Mouse (Mus musculus): ENCODE data around the gene Bcl2. TPM values are rescaled to one million over a fixed set of nuclear protein-coding genes. Genes with fewer than 3 reads are reported as not detected.

Bcl2 gene
- total RNA-seq, 2 experiments from 2014 or later = 5.2 to 6.8 TPM

- no peak for DNase-seq
Observed at GRCm38 (mm10) chr1:106586761-106587160, 127.3 kb downstream of the Bcl2 start.

GRCm38 (mm10) chr1:106585349-106585748 lies 128.7 kb downstream of the Bcl2 start:
- DNase-seq = no peak

DNA sequence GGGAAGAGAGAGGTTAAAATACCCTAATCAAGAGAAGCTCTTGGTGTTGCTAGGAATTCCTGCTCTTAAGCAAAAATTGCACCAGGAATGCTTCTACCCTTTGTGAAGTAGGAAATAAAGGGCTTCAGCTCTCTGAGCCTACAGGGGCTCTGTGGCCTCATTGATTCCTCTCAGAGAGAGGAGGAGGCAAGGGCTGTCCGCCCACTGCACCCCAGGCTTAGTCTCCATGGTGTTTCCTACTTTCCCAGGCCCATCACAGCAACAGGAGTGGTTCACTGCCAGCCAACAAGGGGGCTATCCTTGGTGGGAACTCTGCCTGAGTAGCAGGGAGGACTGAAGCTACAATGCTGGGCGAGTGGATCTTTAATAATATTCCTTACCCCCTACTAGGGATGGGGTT lies 129.2 kb downstream of the Bcl2 start:
- no peak for DNase-seq

- no peak for DNase-seq
Observed at GRCm38 (mm10) chr1:106584273-106584672, 129.8 kb downstream of the Bcl2 start.

- DNase-seq = peak; percentile 8 to 58
Observed at GRCm38 (mm10) chr1:106583245-106584241, 130.5 kb downstream of the Bcl2 start.

DNA sequence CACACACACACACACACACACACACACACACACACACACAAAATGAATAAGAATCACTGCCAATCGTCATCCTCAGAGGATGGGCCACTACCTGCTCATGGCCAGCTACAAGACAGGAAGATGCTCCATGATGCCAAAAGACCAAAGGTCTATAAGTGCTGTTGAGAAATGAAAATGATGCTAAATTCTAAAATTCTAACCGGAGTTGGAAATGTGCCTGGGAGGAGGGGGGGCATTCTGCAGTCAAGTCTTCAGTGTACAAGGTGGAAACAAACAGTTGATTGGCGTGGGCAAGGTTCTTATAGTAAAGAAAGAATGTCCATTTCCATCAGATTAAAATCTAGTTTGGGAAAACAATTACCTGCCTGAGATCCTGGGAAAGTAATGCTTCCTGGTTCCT lies 131.3 kb downstream of the Bcl2 start:
- no peak for DNase-seq

- DNase-seq = no peak
Observed at GRCm38 (mm10) chr1:106581812-106582211, 132.3 kb downstream of the Bcl2 start.

DNA sequence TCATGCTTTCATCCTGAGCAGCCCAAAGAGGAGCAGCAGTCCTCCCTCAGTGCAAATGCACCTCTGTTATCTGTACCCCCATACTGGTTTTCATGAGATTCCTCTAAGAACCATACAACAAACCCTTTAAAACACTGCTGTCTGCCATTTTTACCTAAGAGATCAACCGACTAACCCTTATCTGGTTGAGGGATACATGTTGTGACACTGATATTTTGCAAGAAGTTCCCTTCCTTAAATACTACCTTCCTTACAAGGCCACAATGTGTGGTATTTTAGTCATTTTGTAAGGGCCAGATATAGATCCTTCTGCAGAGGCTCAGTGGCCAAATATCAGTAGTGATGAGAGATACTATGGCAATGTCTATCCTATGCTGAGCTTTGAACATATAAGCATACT lies 134.3 kb downstream of the Bcl2 start:
- DNase-seq = no peak

GRCm38 (mm10) chr1:106572506-106572905 lies 141.6 kb downstream of the Bcl2 start:
- no peak for DNase-seq

DNA sequence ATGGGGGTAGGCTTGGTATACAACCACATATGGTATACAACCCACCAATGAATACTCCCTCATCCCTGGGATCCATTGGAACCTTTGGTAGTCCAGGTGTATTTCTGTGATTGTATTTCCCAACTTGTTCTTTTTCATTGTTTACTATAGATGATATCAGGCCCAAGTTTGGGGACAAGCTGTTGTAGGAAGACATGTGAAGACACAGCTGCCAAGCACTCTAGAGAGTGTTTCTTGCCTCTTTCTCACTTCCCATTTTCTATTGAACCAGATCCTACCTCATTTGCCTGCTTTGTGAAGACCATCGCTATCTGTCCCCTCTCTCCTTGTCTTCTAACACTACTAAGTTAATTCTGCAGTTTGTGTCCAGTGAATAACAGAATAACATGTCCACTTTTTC lies 143.2 kb downstream of the Bcl2 start:
- DNase-seq = no peak

DNA sequence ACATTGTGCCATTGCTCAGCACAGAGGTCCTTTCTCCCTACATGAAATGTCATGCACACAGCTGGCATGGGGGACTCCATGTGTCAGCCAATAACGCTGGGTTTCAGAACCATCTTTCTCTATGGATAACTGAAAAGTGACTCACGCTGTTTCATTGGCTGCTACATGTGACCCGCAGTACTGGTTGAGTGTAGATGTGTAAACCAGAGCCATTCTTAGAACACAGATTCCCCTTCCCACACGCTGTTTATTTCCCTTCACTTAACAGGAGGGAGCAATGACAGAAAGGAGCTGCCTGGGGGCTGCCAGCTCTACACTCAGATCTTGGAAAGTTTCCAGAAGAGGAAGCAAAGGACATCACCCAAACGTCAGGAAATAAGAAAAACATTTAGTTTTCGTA lies 143.7 kb downstream of the Bcl2 start:
- DNase-seq = no peak

GRCm38 (mm10) chr1:106569674-106570073 lies 144.4 kb downstream of the Bcl2 start:
- DNase-seq = no peak

GRCm38 (mm10) chr1:106568868-106569267 lies 145.2 kb downstream of the Bcl2 start:
- no peak for DNase-seq

DNA sequence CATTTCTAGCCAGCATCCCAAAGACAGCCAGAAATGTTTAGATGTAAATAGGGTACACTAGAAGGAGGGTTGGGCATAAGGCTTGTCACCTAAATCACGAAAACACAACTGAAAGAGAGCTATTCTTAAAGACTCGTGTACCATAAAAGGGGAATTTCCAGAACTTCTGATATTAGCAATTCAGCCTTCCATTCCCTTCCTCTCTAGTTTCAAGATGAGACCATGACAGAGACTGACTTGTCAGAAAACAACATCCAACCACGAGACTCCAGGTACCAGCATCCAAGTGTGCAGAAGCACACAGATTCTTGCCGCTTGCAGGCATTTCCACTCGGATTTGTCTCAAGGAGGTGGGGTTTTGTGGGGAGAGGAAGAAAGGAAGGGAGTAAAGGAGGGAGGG lies 146.6 kb downstream of the Bcl2 start:
- DNase-seq = no peak

- DNase-seq = no peak
Observed at GRCm38 (mm10) chr1:106566120-106567086, 147.7 kb downstream of the Bcl2 start.

GRCm38 (mm10) chr1:106565238-106565637 lies 148.8 kb downstream of the Bcl2 start:
- DNase-seq = no peak

DNA sequence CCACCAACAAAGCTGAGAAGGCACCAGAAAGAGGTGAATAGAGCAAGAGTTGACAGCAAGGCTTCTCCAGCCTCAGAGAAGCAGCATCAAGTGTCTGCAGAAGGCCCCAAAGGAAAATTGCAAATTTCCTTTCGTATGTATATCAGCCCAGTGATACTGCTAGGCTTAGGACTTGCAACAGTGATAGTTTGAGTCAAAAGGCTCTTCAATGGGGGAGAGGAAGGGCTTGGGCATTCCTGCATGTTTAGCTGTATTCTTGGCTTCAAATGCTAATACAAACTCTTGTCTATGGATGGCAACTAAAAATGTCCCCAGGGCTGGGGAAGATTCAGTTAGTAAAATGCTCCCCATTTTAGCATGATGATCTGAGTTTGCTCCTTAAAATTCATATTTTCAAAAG lies 149.6 kb downstream of the Bcl2 start:
- DNase-seq = no peak

DNA sequence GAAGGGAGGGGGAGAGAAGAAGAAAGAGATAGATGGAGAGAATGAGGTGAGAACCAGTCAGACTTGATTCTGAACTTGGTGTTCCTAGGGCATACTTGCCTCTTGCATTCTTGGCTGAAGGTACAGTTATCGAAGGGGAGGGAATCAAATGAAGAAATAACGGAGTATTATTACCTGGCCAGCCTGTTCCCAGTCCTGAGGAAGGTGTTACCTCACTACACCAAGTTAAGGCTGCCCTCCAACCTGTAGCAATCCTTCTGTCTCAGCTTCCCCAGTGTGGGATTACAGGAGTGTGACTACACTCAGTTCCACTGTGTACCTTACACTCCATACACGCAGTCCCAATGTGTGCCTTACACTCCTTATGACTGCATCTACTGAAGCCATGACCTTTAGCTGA lies 151.3 kb downstream of the Bcl2 start:
- no peak for DNase-seq

GRCm38 (mm10) chr1:106561085-106561760 lies 152.9 kb downstream of the Bcl2 start:
- DNase-seq = no peak

DNA sequence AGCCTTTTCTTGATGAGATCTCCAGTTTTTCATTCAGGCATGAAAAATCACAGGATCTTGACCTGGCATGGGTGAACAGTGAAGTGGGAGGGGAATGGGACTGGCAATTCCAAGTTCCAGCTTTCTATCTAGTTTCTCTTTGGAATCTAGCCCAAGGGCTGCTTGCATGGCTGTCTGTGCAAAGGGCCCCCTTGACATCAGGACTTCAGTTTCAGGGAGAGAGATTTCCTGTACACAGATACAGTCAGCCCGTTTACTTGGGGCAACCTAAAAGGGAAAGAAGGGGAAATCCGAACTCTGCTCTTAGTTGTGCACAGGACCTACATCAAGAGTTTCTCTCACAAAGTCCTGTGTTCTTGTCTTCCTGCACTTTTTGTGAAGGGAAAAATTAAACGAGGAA lies 154.0 kb downstream of the Bcl2 start:
- no peak for DNase-seq

DNA sequence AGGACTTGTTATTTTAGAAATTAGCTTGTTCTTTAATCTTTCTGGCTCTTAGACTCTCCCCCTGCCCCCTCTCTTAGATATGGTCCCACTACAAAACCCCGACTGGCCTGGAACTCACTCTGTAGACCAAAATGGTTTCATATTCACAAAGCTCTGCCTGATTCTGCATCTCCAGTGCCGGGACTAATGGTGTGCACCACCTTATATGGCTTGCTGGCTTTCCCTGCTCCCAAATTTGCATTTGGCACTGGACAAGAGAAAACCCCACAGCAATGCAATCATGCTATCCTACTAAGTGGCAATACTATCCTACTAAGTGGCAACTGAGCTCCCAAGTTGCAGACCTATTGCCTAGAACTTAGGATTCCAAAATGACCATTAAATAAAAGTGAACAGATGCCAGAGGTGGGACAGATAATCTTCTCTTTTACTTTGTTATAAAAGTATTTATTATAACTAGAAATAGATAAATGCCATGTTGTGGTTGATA lies 154.9 kb downstream of the Bcl2 start:
- DNase-seq = no peak

Data from adrenal gland, postnatal 36 days (tissue).